Mouse (Mus musculus): ENCODE results near the gene Tas2r122.
"Not testable (repeated sequence)": the region's sequence is repeated elsewhere in the genome, so short reads cannot be mapped to it uniquely, and the experiment has no call there.

Gene Tas2r122

GRCm38 (mm10) chr6:132711828-132712227 lies at the start of gene Tas2r122:
Gene Tas2r122, minus strand, starts transcription at chr6:132711928.
- DNase-seq (ENCODE audit: low spot score), result no peak

- no peak for DNase-seq (ENCODE audit: low spot score)
These were observed 42.7 kb upstream of the Tas2r122 start, which contains the start of gene Tas2r124 for GRCm38 (mm10) chr6:132754430-132754829. Gene Tas2r124, plus strand, starts transcription at chr6:132754730.

- no peak for DNase-seq (ENCODE audit: low spot score)
These were observed 38.5 kb upstream of the Tas2r122 start for GRCm38 (mm10) chr6:132750206-132750605.

GRCm38 (mm10) chr6:132737935-132738334 lies 26.2 kb upstream of the Tas2r122 start, which contains the start of gene Tas2r115:
Gene Tas2r115, minus strand, starts transcription at chr6:132738035.
- no peak for DNase-seq (ENCODE audit: low spot score)

- DNase-seq (ENCODE audit: low spot score), result no peak
These were observed 10.8 kb downstream of the Tas2r122 start, which contains the start of gene Tas2r121 for GRCm38 (mm10) chr6:132700907-132701306. Gene Tas2r121, minus strand, starts transcription at chr6:132701007.

GRCm38 (mm10) chr6:132691596-132691995 lies 20.1 kb downstream of the Tas2r122 start:
- DNase-seq (ENCODE audit: low spot score), result not testable (repeated sequence)
